Mouse (Mus musculus) cerebellum, adult 11 months (tissue): ENCODE data around the gene Syp.

Source experiments
- DNase-seq: peaks from one replicate; pipeline ENCODE4 v3.0.0; 2022

Gene Syp

DNA sequence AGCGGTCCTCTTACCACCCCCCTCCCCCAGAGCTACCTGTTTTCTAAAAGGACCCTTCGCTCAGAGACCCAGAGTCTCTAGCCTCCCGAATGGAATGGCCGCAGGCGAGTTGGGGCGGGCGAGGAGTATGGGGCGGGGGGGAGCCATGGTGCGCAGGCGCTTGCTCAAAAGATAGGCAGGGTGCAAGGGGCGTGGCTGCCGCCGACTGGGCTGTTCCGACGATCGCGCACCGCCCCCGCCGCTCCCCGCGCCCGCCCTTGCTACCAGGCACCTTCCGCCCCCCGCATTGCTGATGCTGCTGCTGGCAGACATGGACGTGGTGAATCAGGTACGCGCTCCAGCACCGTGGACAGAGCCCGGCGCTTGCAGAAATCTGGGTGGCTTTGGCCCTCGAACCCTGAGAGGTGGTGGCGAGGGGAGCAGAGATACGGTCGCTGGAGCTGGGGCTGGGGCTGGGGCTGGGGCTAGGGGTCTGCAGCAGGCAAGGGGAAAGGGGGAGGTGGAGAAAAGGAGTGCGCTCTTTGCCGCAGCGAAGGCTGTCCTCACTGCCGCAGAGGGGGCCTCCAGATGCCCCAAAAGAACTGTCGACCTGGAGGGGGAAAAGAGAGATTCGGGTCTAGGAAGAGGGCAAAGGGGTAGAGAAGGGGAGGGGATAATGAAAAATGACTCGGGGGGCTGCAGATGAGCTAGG is at the start of gene Syp:
TSS of gene Syp (plus strand) at position 71 of the 691 bp plus-strand sequence.
- DNase-seq: peak; percentile 92

DNA sequence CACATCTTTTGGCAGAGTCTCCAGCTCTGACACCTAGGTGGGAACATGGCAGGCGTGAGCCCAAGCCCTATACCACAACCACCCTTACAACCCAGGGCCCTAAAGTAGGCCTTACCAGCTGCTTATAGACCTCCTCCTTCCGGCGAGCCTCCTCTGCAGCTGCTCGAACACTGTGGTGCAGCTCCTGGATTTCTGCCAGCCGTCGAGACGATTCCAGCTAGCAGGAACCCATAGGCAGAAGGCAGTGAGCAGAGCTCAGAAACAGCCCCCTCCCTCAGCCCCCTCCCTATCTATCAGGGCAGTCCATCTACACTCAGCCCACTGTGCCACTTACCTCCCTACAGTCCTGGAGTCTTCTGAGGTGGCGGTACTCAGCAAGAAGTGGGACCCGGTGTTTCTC is 42.9 kb upstream of the Syp start:
- no peak for DNase-seq

DNA sequence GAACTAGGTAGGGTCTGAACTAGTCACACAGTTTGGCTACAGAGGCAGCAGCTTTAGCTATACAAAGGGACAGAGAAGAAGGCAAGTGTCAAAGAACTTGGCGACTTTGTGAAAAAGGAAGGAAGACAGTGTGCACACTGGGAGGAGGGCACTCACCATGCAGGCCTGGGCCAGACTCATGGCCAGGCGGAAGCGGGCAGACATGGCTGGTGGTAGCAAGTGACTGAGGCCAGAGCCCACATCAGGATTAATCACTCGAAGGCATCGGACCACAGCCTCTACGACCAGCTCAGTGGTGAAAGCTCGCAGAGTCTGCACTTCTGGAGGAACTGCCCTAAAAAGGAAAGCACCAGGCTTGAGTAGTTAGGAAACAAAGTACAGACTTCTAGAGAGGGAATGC is 34.3 kb upstream of the Syp start:
- no peak for DNase-seq

DNA sequence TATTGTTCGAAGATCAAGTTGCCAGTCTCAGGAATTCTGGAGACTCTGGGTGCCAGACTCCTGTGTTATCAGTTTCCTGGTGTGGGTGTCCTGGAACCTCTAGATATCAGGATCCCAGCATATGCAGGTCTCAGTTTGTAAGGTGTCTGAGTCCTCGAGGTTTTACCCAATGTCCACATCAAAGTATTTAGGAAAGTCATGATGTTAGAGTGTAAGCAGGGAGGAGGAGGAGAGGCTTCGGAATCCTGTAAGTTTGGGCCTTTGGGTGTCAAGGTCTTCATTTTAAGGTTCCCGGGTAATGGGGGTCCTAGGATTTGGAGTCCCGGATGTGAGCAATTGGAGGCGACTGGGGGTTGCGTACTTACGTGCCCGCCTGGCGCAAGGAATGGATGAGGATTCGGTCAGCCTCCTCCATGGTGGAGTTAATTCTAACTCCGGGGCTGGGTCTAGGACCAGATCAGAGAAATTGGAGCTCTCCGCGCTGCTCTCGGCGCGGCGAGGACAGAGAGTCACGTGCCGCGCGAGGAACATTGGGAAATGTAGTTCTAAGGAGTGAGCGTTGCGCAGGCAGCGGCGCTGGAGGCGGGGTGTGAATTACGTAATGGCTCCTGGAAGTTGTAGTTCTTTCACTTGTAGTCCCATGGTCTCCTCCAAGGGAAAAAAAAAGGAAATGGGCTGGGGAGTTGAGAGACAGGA is 33.2 kb upstream of the Syp start, which contains the start of gene Ccdc22:
TSS of gene Ccdc22 (minus strand) at position 639 of the 696 bp plus-strand sequence.
- peak; percentile 78 for DNase-seq

DNA sequence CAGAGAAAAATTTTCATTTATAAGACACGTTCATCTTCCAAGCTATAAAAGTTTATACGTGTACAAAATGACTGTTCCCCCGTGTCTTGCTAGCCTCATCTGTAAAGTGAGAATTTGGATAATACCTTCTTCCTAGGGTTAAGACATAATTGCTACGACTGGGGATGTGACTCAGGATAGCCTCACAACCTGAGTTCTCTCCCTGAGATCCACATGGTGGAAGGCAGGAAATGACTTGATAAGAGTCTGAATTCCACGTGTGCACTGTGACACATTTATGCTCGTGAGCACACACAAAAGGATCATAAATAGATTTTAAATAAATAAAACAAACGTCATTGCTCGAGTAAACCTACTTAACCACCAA is 32.7 kb upstream of the Syp start:
- no peak for DNase-seq

GRCm38 (mm10) chrX:7606783-7607182 is 31.5 kb upstream of the Syp start, which contains the start of gene Cacna1f:
Cacna1f (plus strand) TSS chrX:7607083.
- DNase-seq: no peak

- DNase-seq: peak; percentile 24
Measured at GRCm38 (mm10) chrX:7610035-7610434, 28.2 kb upstream of the Syp start.

DNA sequence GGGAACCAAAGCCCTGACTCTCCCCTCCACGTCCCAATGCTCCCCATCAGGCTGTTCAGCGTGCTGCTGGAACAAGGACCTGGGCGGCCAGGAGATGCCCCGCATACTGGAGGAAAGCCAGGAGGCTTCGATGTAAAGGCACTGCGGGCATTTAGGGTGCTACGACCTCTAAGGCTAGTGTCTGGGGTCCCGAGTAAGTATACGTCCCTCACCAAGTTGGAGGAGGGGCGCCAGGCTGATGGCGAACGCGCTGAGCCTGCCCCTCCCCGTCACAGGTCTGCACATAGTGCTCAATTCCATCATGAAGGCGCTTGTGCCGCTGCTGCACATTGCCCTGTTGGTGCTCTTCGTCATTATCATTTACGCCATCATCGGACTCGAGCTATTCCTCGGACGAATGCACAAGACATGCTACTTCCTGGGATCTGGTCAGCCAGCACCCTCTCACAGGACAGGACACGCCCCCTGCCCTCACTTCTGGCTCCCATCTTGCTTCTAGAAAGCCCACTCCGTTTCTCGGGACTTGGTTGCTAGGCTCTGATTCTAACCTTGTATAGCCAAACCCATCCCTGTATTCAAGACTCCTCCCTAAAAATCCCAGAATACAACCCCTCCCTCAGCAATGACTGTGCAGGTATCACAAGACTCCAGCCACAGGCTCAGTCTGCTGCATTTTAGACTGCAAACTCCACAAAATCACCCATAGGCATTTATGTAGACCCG is 27.6 kb upstream of the Syp start:
- peak; percentile 33 for DNase-seq

GRCm38 (mm10) chrX:7617889-7618551 is 20.3 kb upstream of the Syp start:
- no peak for DNase-seq

DNA sequence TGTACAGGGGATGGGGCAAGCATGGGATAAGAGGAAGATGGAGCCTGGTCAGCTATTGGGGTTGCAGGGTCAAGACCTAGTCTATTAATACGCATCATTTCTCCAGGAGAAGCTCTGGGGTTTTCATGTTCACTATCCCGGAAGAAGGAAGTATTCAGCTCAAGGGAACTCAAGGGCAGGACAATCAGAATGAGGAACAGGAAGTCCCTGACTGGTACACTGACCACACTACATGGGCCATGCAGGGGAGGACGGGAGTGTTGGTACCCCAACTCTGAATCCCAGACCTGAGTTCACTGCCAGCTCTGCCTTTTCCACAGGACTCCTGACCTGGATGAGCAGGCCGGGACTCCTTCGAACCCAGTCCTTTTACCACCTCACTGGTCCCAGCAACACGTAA is 5.7 kb upstream of the Syp start:
- DNase-seq: no peak

DNA sequence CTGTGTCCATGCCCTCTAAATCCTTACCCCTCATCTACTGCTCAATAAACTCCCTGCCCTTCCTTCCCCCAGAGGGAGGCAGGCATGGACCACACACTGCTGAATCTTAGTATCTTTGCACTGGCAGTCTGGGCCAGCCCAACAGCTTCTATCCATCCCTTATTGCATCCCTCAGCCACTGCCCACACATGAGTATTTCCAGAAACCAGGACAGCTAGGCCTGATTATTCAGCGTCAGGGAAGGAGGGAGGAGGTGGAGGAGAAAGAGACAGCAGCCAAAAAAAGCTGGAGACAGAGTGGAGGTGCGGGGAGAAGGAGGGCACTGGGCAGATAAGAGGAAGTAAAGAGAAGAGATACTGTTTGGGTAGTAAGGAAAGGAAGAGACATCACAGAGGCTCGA is 3.2 kb upstream of the Syp start:
- no peak for DNase-seq

DNA sequence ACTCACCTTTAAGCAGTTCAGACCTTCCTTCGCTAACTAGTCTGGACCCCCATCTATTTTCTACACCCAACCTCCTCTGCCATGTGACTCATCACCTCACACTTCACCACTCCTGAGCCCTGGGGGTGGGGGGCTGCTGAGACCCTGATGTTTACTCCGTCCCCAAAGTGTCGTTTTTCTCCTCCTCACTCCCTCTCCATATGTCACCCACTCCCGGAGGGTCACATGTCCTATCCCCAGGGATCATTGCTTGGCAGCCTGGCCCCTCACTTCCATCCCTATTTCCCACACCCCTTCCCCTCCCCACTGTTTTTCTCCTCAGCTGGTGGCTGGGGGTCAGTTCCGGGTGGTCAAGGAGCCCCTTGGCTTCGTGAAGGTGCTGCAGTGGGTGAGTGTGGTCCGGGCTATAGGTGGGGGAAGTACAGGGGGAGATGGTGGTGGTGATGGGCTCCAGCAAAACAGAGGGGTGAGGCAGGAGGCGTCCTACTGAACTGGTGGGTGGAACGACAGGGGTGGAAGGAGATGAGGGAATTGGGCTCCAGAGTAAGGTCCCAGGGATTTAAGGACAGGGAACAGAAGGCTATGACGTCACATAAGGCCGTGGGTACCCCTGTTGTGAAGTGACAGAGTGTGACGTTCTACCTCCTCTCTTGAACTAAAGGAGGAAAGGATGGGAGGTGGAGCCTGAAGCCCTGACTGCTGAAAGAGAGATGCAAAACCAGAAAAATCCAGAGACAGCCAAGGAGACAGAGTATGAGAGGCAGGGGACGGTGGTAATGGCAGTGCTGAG is 1.5 kb downstream of the Syp start:
- DNase-seq: no peak

GRCm38 (mm10) chrX:7640785-7641184 is 2.5 kb downstream of the Syp start:
- no peak for DNase-seq

DNA sequence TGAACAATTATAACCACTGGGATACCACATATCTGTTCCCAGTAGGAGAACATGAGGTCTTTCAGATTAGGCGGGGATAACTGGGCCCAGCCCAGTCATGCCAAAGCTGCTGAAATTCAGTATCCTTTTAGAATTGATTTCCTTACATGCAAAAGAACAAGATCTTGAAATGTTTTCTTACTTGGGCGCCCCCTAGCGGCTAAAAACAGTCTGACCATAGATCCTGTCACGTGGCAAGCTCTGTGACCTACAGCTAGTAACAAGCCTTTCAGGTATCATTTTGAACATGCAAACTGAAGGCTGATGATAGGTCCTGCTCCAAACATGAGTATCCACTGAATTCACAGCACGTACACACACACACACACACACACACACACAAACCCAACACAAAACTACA is 7.1 kb downstream of the Syp start:
- peak; percentile 73 for DNase-seq

GRCm38 (mm10) chrX:7648671-7649304 is 10.5 kb downstream of the Syp start:
- DNase-seq: peak; percentile 39

- DNase-seq: no peak
Measured at GRCm38 (mm10) chrX:7657221-7657639, 19.0 kb downstream of the Syp start, which contains the start of gene Prickle3. Prickle3 (plus strand) TSS chrX:7657260.

- DNase-seq: no peak
Measured at GRCm38 (mm10) chrX:7658031-7658784, 19.9 kb downstream of the Syp start.

DNA sequence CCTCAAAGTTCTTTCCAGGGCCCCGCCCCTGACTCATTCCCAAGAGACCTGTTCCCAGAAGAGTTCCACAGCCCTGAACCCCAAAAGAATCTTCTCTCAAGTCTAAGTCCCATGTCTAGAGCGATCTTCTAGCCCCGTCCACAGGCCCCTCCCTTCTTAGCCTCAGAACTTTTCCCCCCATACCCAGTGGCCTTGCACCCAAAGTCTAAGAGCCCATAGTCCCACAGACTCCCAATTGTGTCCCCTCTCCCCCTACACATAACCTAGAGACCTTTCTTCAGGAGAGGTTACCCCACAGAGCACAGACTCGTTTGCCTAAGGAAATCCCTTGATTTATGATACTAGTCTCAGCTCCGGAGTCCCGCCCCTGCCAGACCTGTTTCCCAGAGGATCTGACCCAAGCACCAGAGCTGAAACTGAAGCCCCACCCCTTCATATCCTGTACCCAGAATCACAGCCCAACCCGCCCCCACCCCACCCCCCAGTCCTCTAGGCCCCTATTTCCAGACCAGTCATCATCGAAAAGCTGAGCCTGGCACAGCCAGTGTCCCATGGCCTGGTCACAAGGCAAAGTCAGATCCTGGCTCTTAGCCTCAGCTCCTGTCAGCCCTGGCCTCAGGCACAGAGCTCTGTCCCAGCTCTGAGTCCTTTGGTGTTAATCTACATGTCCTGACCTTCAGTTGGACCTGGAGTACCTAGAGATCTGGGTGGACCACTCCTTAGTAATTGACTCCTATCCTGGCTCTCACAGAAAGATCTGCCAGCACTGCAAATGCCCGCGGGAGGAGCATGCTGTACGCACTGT is 20.7 kb downstream of the Syp start:
- no peak for DNase-seq

DNA sequence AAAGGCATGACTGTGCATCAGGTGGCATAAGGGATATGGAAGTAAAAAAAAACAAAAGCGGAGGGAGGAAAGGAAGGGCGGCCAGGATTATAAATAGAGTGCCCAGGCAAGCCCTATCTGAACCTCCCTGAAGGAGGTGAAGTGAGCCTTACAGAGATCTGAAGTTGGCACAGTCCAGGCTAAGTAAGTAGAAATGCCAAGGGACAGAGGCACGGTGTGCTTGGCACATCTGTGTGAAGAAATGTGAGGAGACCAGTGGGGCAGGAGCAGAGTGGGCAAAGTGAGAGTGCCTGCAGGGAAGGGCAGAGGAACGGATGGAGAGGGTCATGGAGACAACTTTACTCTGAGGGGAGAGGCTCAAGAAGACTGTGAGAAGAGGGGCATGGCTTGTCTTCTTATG is 22.8 kb downstream of the Syp start:
- DNase-seq: no peak

GRCm38 (mm10) chrX:7662936-7663335 is 24.7 kb downstream of the Syp start:
- no peak for DNase-seq
